ENCODE assay signal across 8 mouse cellular contexts in genomic region chr5:148550821-148551763, GRCm38 (mm10). TPM values are rescaled to one million over a fixed set of nuclear protein-coding genes. Genes with fewer than 3 reads are reported as not detected.
DNase-seq lines count a peak whose midpoint lies in the region; ATAC-seq and TF ChIP-seq lines count a peak whose summit lies in the region.

No protein-coding gene starts in this region.

- peak overlapping the region; percentile 65 for H3K4me3 ChIP-seq in intestine, postnatal 0 days (ENCODE audit: low read depth, low read length)
- H3K4me3 ChIP-seq in liver, embryonic 16.5 days (ENCODE audit: low read depth, low read length) = peak overlapping the region; percentile 73
- peak overlapping the region; percentile 78 for H3K4me3 ChIP-seq in neural tube, embryonic 13.5 days

- H3K27me3 ChIP-seq in intestine, postnatal 0 days (replicated peaks; ENCODE audit: control insufficient read depth, insufficient read depth, low read length) = no peaks in the 10 kb centered on the region
- H3K27me3 ChIP-seq in liver, embryonic 16.5 days (ENCODE audit: control insufficient read depth, insufficient read depth, low read depth, low read length) = peaks cover 32% of the 10 kb centered on the region
- H3K27me3 ChIP-seq in neural tube, embryonic 13.5 days = peaks cover 6% of the 10 kb centered on the region; the same call in 1 of the 2 replicates

- peaks cover 7% of the 10 kb centered on the region for H3K4me1 ChIP-seq in intestine, postnatal 0 days (replicated peaks; ENCODE audit: control insufficient read depth, insufficient read depth, low read length)
- H3K4me1 ChIP-seq in liver, embryonic 16.5 days (ENCODE audit: control insufficient read depth, low read depth, low read length) = peaks cover 29% of the 10 kb centered on the region
- peaks cover 65% of the 10 kb centered on the region for H3K4me1 ChIP-seq in neural tube, embryonic 13.5 days (replicated peaks)

- TF ChIP-seq CTCF in intestine, postnatal 0 days (IDR thresholded peaks at IDR 0.05; ENCODE audit: low read depth) = no peak

- ATAC-seq in intestine, postnatal 0 days = no peak
- ATAC-seq in liver, embryonic 16.5 days (ENCODE audit: low read depth) = no peak
- ATAC-seq in neural tube, embryonic 13.5 days (ENCODE audit: low read depth) = no peak
- no peak for ATAC-seq in monocyte, adult 5-6 weeks (replicated peaks; ENCODE audit: insufficient number of reproducible peaks, low FRiP score, low TSS enrichment, poor library complexity, severe bottlenecking)

- no peaks in the 10 kb centered on the region for H3K9me3 ChIP-seq in intestine, postnatal 0 days (ENCODE audit: control insufficient read depth)
- H3K9me3 ChIP-seq in liver, embryonic 16.5 days (replicated peaks; ENCODE audit: control insufficient read depth, low read length) = no peaks in the 10 kb centered on the region
- no peaks in the 10 kb centered on the region for H3K9me3 ChIP-seq in neural tube, embryonic 13.5 days

- WGBS in intestine, postnatal 0 days = under 1% methylated on average over 28 of the region's 28 CpGs
- WGBS in liver, embryonic 16.5 days (ENCODE audit: insufficient replicate concordance) = 1% methylated on average over 28 of the region's 28 CpGs
- under 1% methylated on average over 28 of the region's 28 CpGs for WGBS in neural tube, embryonic 13.5 days

- DNase-seq in spleen, postnatal 36 days (ENCODE audit: low spot score in 2 of 2) = peak; percentile 29
- no peak for DNase-seq in spleen, adult 12 weeks (ENCODE audit: low spot score)
- peak; percentile 56 for DNase-seq in cerebellum, adult 8-10 months
- DNase-seq in gastrocnemius, postnatal 10 days = peak; percentile 40

- H3K27ac ChIP-seq in intestine, postnatal 0 days (ENCODE audit: low read depth, low read length) = peak overlapping the region; percentile 97
- H3K27ac ChIP-seq in liver, embryonic 16.5 days (ENCODE audit: low read length) = peak overlapping the region; percentile 86
- peak overlapping the region; percentile 98 for H3K27ac ChIP-seq in neural tube, embryonic 13.5 days (replicated peaks)

- peak overlapping the region; percentile 68 for H3K4me2 ChIP-seq in intestine, postnatal 0 days (replicated peaks; ENCODE audit: low read depth)
- H3K4me2 ChIP-seq in liver, embryonic 16.5 days (ENCODE audit: low read depth, low read length) = peak overlapping the region; percentile 71
- H3K4me2 ChIP-seq in neural tube, embryonic 13.5 days = peak overlapping the region; percentile 74

- peak overlapping the region; percentile 91 for H3K9ac ChIP-seq in intestine, postnatal 0 days (ENCODE audit: low read depth, low read length)
- H3K9ac ChIP-seq in liver, embryonic 16.5 days (ENCODE audit: low read depth, low read length) = peak overlapping the region; percentile 72
- H3K9ac ChIP-seq in neural tube, embryonic 13.5 days = peak overlapping the region; percentile 91

- no peaks in the 10 kb centered on the region for H3K36me3 ChIP-seq in intestine, postnatal 0 days (ENCODE audit: control insufficient read depth, insufficient read depth)
- H3K36me3 ChIP-seq in liver, embryonic 16.5 days (ENCODE audit: control insufficient read depth, insufficient read depth) = no peaks in the 10 kb centered on the region
- no peaks in the 10 kb centered on the region for H3K36me3 ChIP-seq in neural tube, embryonic 13.5 days

RNA-seq across cellular contexts. Expression of gene Ubl3, which starts 1.5 kb away (rescaled TPM):
- total RNA-seq in gastrocnemius, postnatal 10 days (2021) = 10 to 100 TPM; 81.3 to 82.0 TPM
- polyA plus RNA-seq in intestine, postnatal 0 days (2015; fragmentation: Nextera tagmentation; extraction: Ambion mirVana) = 87.7 and 92.6 TPM in 2 replicates
- 13.0 and 15.4 TPM in 2 replicates for polyA plus RNA-seq in liver, embryonic 16.5 days (2015; fragmentation: Nextera tagmentation; extraction: Ambion mirVana)
- 103 and 109 TPM in 2 replicates for polyA plus RNA-seq in neural tube, embryonic 13.5 days (2015; fragmentation: Nextera tagmentation; extraction: Ambion mirVana)
- 179 to 332 TPM (median 268 TPM) in 3 replicates for total RNA-seq in monocyte, adult 5-6 weeks (2017)
